Mouse (Mus musculus): ENCODE measurements around the gene Nfe2l2. TPM values are rescaled to one million over a fixed set of nuclear protein-coding genes. Genes with fewer than 3 reads are reported as not detected.

The Nfe2l2 gene
- polyA plus RNA-seq, 1 experiment from 2014 or later, result 55.3 TPM

- Histone ChIP-seq H3K4me2 (ENCODE audit: low read length) (no peak overlapping the region), H3K4me3 (ENCODE audit: control insufficient read depth in 1 of 2, insufficient read depth in 1 of 2, low read depth in 1 of 2, low read length in 2 of 2) (no peak overlapping the region), H3K9ac (ENCODE audit: low read length) (no peak overlapping the region), H3K4me1 (ENCODE audit: control insufficient read depth in 2 of 2, insufficient read depth in 2 of 2, low read length in 2 of 2) (no peaks in the 10 kb centered on the region), H3K27ac (replicated peaks in 1 of 2; ENCODE audit: control insufficient read depth in 1 of 2, insufficient read depth in 1 of 2, low read depth in 2 of 2, low read length in 2 of 2) (no peak overlapping the region), H3K36me3 (ENCODE audit: control insufficient read depth, insufficient read depth, low read length) (no peaks in the 10 kb centered on the region), H3K9me3 (ENCODE audit: control insufficient read depth, low read length) (no peaks in the 10 kb centered on the region), H3K27me3 (ENCODE audit: control insufficient read depth, insufficient read depth, low read length) (no peaks in the 10 kb centered on the region)
- no peak for ATAC-seq (ENCODE audit: insufficient number of reproducible peaks, insufficient read depth, low FRiP score, low read depth)
- 57% methylated on average over 11 of the region's 11 CpGs for WGBS
Observed at GRCm38 (mm10) chr2:75720236-75721027, 16.0 kb upstream of the Nfe2l2 start.

DNA sequence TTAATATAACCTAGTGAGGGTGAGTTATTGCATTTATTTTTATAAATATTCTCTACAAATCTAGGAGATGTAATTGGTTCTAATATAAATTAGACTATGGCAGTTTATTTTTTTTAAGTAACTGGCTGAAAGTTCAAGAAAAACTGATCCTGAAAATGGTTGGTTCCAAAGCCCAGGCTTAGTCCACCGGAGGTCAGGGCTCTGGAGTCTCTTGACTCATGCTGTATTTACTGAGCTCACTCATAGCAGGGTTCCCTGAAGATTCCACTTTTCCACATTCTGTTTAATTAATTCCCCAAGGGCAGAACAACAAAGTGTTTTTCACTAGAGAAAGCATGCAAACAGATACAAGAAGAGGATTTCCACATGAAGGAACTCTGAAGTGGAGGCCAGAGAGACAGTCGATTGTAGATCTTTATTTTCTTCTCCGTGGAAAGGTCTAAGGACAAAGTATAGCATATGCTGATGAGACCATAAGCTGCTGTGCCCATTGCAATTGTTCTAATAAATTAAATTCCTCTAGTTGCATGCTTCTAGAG lies 15.0 kb upstream of the Nfe2l2 start:
- H3K27ac ChIP-seq (replicated peaks in 1 of 2; ENCODE audit: control insufficient read depth in 1 of 2, insufficient read depth in 1 of 2, low read depth in 2 of 2, low read length in 2 of 2), result no peak overlapping the region
- no peaks in the 10 kb centered on the region for H3K4me1 ChIP-seq (ENCODE audit: control insufficient read depth in 2 of 2, insufficient read depth in 2 of 2, low read length in 2 of 2)
- no peak overlapping the region for H3K4me3 ChIP-seq (ENCODE audit: control insufficient read depth in 1 of 2, insufficient read depth in 1 of 2, low read depth in 1 of 2, low read length in 2 of 2)
- no peak overlapping the region for H3K9ac ChIP-seq (ENCODE audit: low read length)
- no peak for ATAC-seq (ENCODE audit: insufficient number of reproducible peaks, insufficient read depth, low FRiP score, low read depth)
- H3K4me2 ChIP-seq (ENCODE audit: low read length), result no peak overlapping the region
- H3K36me3 ChIP-seq (ENCODE audit: control insufficient read depth, insufficient read depth, low read length), result no peaks in the 10 kb centered on the region
- 72% methylated on average over 3 of the region's 3 CpGs for WGBS
- H3K9me3 ChIP-seq (ENCODE audit: control insufficient read depth, low read length), result no peaks in the 10 kb centered on the region
- no peaks in the 10 kb centered on the region for H3K27me3 ChIP-seq (ENCODE audit: control insufficient read depth, insufficient read depth, low read length)

DNA sequence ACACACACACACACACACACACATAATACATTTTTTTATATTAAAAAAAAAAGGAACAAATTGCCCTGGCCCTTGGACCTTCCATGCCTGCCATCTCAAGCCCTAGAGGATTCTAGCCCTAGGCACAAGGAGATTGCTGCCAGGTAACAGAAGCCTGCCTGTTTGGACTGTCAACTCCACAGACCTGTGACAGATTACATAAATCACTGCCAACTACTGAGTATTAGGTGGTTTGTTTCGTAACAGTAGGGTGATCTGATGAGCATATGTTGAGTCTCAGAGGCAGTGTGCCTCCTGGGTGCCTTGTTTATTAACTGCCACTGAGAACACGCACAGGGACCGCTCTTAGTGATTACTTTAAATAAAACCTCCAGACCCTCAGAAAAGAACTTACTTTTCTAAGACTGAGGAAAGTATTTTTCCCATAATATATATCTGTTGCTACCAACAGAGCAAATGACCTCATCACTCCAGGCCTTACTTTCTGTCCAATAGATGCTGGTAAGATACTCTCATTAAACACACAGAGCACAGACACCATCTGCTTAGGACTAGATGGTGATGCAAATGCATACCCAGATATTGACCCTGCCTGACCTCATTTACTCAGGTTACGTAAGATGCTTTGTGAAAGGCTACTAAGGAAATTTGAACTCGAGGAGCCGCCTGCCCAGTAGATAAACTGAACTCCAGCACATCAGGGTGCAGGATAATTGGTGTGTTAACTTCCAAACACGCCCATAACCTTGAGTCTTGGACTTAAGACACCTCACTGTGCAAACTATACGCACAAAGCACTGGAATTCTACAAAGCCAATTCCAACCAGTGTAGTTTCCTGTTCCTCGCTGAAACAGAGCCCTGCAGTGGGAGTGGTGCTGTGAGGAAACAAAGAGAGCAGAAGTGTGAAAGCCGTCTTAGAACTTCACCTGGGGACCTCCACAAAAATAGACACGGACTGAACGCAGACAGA lies 11.9 kb upstream of the Nfe2l2 start:
- no peak overlapping the region for H3K4me2 ChIP-seq (ENCODE audit: low read length)
- 70% methylated on average over 12 of the region's 12 CpGs for WGBS
- H3K4me3 ChIP-seq (ENCODE audit: control insufficient read depth in 1 of 2, insufficient read depth in 1 of 2, low read depth in 1 of 2, low read length in 2 of 2), result no peak overlapping the region
- H3K27me3 ChIP-seq (ENCODE audit: control insufficient read depth, insufficient read depth, low read length), result no peaks in the 10 kb centered on the region
- no peak overlapping the region for H3K9ac ChIP-seq (ENCODE audit: low read length)
- no peaks in the 10 kb centered on the region for H3K9me3 ChIP-seq (ENCODE audit: control insufficient read depth, low read length)
- H3K27ac ChIP-seq (replicated peaks in 1 of 2; ENCODE audit: control insufficient read depth in 1 of 2, insufficient read depth in 1 of 2, low read depth in 2 of 2, low read length in 2 of 2), result no peak overlapping the region; a peak in 1 of 4 replicates
- H3K4me1 ChIP-seq (ENCODE audit: control insufficient read depth in 2 of 2, insufficient read depth in 2 of 2, low read length in 2 of 2), result no peaks in the 10 kb centered on the region
- no peaks in the 10 kb centered on the region for H3K36me3 ChIP-seq (ENCODE audit: control insufficient read depth, insufficient read depth, low read length)
- ATAC-seq (ENCODE audit: insufficient number of reproducible peaks, insufficient read depth, low FRiP score, low read depth), result no peak

GRCm38 (mm10) chr2:75714766-75715165 lies 10.3 kb upstream of the Nfe2l2 start:
- Histone ChIP-seq H3K4me3 (ENCODE audit: control insufficient read depth in 1 of 2, insufficient read depth in 1 of 2, low read depth in 1 of 2, low read length in 2 of 2) (no peak overlapping the region), H3K36me3 (ENCODE audit: control insufficient read depth, insufficient read depth, low read length) (no peaks in the 10 kb centered on the region), H3K9me3 (ENCODE audit: control insufficient read depth, low read length) (no peaks in the 10 kb centered on the region), H3K4me1 (ENCODE audit: control insufficient read depth in 2 of 2, insufficient read depth in 2 of 2, low read length in 2 of 2) (no peaks in the 10 kb centered on the region), H3K27ac (replicated peaks in 1 of 2; ENCODE audit: control insufficient read depth in 1 of 2, insufficient read depth in 1 of 2, low read depth in 2 of 2, low read length in 2 of 2) (no peak overlapping the region), H3K27me3 (ENCODE audit: control insufficient read depth, insufficient read depth, low read length) (no peaks in the 10 kb centered on the region), H3K4me2 (ENCODE audit: low read length) (no peak overlapping the region), H3K9ac (ENCODE audit: low read length) (no peak overlapping the region)
- WGBS, result 76% methylated on average over 4 of the region's 4 CpGs
- ATAC-seq (ENCODE audit: insufficient number of reproducible peaks, insufficient read depth, low FRiP score, low read depth), result no peak

DNA sequence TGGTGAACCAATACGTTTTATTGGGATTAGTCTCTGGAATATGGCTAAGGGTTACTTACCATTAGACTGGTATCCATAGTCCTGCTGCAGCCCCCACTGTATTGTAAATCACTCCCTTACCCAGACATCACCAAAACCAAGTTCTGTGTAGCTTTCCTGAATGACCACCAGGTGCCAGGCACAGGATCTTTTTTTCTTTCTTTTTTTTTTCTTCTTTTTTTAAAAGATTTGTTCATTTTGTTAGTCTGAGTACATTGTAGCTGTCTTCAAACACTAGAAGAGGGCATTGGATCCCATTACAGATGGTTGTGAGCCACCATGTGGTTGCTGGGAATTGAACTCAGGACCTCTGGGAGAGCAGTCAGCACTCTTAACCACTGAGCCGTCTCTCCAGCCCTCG lies 8.6 kb upstream of the Nfe2l2 start:
- no peaks in the 10 kb centered on the region for H3K4me1 ChIP-seq (ENCODE audit: control insufficient read depth in 2 of 2, insufficient read depth in 2 of 2, low read length in 2 of 2)
- no peak overlapping the region for H3K4me2 ChIP-seq (ENCODE audit: low read length)
- H3K9me3 ChIP-seq (ENCODE audit: control insufficient read depth, low read length), result peaks cover 5% of the 10 kb centered on the region; the same call in 1 of the 2 replicates
- no peak overlapping the region for H3K4me3 ChIP-seq (ENCODE audit: control insufficient read depth in 1 of 2, insufficient read depth in 1 of 2, low read depth in 1 of 2, low read length in 2 of 2)
- 90% methylated on average over 3 of the region's 3 CpGs for WGBS
- no peak overlapping the region for H3K27ac ChIP-seq (replicated peaks in 1 of 2; ENCODE audit: control insufficient read depth in 1 of 2, insufficient read depth in 1 of 2, low read depth in 2 of 2, low read length in 2 of 2)
- H3K36me3 ChIP-seq (ENCODE audit: control insufficient read depth, insufficient read depth, low read length), result no peaks in the 10 kb centered on the region
- no peak for ATAC-seq (ENCODE audit: insufficient number of reproducible peaks, insufficient read depth, low FRiP score, low read depth)
- H3K9ac ChIP-seq (ENCODE audit: low read length), result no peak overlapping the region
- H3K27me3 ChIP-seq (ENCODE audit: control insufficient read depth, insufficient read depth, low read length), result no peaks in the 10 kb centered on the region

GRCm38 (mm10) chr2:75707420-75707819 lies 3.0 kb upstream of the Nfe2l2 start:
- 12% methylated on average over 1 of the region's 1 CpGs for WGBS

DNA sequence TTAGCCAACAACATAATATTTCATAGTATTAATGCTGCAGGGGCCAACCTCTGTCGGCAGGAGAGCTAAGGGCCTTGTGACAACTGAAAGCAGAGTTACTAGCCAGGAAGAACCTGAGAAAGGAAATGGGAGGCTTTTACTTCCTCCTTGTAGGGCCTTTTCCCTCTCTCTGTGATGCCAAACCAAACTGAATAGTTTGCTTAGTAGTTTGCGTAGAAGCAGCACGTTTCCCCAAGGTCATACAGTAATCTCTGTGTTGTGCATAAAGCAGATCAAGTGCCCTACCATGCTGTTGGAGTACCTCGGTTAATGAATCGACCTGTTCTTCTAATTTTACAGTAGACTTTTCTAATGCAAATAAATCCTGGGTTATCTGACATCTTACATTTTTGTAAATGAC lies 2.0 kb upstream of the Nfe2l2 start:
- H3K9me3 ChIP-seq (ENCODE audit: control insufficient read depth, low read length), result peaks cover 5% of the 10 kb centered on the region; the same call in 1 of the 2 replicates
- peak overlapping the region in 1 of 2 experiments; percentile 41; a peak in 1 of 4 replicates for H3K27ac ChIP-seq (replicated peaks in 1 of 2; ENCODE audit: control insufficient read depth in 1 of 2, insufficient read depth in 1 of 2, low read depth in 2 of 2, low read length in 2 of 2)
- peak overlapping the region; percentile 5; the same call in 1 of the 2 replicates for H3K4me2 ChIP-seq (ENCODE audit: low read length)
- H3K4me1 ChIP-seq (ENCODE audit: control insufficient read depth in 2 of 2, insufficient read depth in 2 of 2, low read length in 2 of 2), result peaks cover 4 to 35% of the 10 kb centered on the region in 2 experiments
- WGBS, result 56% methylated on average over 5 of the region's 5 CpGs
- ATAC-seq (ENCODE audit: insufficient number of reproducible peaks, insufficient read depth, low FRiP score, low read depth), result no peak
- H3K4me3 ChIP-seq (ENCODE audit: control insufficient read depth in 1 of 2, insufficient read depth in 1 of 2, low read depth in 1 of 2, low read length in 2 of 2), result no peak overlapping the region
- no peak overlapping the region for H3K9ac ChIP-seq (ENCODE audit: low read length)
- H3K27me3 ChIP-seq (ENCODE audit: control insufficient read depth, insufficient read depth, low read length), result no peaks in the 10 kb centered on the region
- H3K36me3 ChIP-seq (ENCODE audit: control insufficient read depth, insufficient read depth, low read length), result no peaks in the 10 kb centered on the region

More at GRCm38 (mm10) chr2:75707420-75707819, 3.0 kb upstream of the Nfe2l2 start:
- no peak overlapping the region for H3K4me3 ChIP-seq (ENCODE audit: control insufficient read depth in 1 of 2, insufficient read depth in 1 of 2, low read depth in 1 of 2, low read length in 2 of 2)
- no peak for ATAC-seq (ENCODE audit: insufficient number of reproducible peaks, insufficient read depth, low FRiP score, low read depth)
- H3K36me3 ChIP-seq (ENCODE audit: control insufficient read depth, insufficient read depth, low read length), result no peaks in the 10 kb centered on the region
- peaks cover 5% of the 10 kb centered on the region; the same call in 1 of the 2 replicates for H3K9me3 ChIP-seq (ENCODE audit: control insufficient read depth, low read length)
- no peak overlapping the region for H3K9ac ChIP-seq (ENCODE audit: low read length)
- peaks cover 4 to 26% of the 10 kb centered on the region in 2 experiments for H3K4me1 ChIP-seq (ENCODE audit: control insufficient read depth in 2 of 2, insufficient read depth in 2 of 2, low read length in 2 of 2)
- no peak overlapping the region for H3K27ac ChIP-seq (replicated peaks in 1 of 2; ENCODE audit: control insufficient read depth in 1 of 2, insufficient read depth in 1 of 2, low read depth in 2 of 2, low read length in 2 of 2)
- no peak overlapping the region for H3K4me2 ChIP-seq (ENCODE audit: low read length)
- no peaks in the 10 kb centered on the region for H3K27me3 ChIP-seq (ENCODE audit: control insufficient read depth, insufficient read depth, low read length)
